Mouse (Mus musculus): ENCODE results near the gene Wfdc13. TPM values are rescaled to one million over a fixed set of nuclear protein-coding genes. Genes with fewer than 3 reads are reported as not detected.

The Wfdc13 gene
- polyA plus RNA-seq, 1 experiment from 2014 or later: 0.21 TPM

GRCm38 (mm10) chr2:164670938-164671337, 14.0 kb upstream of the Wfdc13 start:
- 14% methylated on average over 1 of the region's 1 CpGs for WGBS

DNA sequence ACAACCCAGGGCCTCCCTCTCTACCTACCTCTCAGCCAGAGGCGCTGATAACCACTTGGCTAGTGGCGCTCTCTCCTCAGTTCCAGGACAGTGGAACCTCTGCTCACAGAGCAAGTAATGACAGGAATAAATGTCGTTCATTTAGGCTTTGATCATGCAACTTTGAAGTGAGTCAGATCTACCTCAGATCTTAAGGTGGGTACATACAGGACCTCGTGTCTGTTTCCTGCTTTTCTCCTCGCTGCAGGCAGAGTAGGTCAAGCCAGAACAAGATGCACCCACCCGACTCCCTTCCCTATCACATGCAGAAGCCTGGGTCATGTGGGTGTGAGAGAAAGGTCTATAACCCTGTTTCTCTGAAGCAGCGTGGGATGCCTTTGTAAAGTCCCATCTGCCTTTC, 10.9 kb upstream of the Wfdc13 start, which contains the start of gene Wfdc11:
Gene Wfdc11 (minus strand): TSS at position 101 of the 400 bp plus-strand sequence.
- no peak for DNase-seq (ENCODE audit: low spot score)
- Histone ChIP-seq H3K4me1 (ENCODE audit: control insufficient read depth, insufficient read depth, low read length) (no peaks in the 10 kb centered on the region), H3K9me3 (ENCODE audit: control insufficient read depth, low read length) (no peaks in the 10 kb centered on the region), H3K9ac (ENCODE audit: low read depth, low read length) (no peak within 1 kb of the TSS), H3K27ac (replicated peaks; ENCODE audit: low read depth, low read length) (no peak within 1 kb of the TSS), H3K4me3 (ENCODE audit: low read depth, low read length) (no peak within 1 kb of the TSS), H3K4me2 (ENCODE audit: low read depth, low read length) (no peak within 1 kb of the TSS), H3K36me3 (ENCODE audit: control insufficient read depth, insufficient read depth, low read length) (no peaks in the 10 kb centered on the region), H3K27me3 (replicated peaks; ENCODE audit: control insufficient read depth, insufficient read depth, low read length) (no peaks in the 10 kb centered on the region)
- ATAC-seq (ENCODE audit: low read depth): no peak
- WGBS: 80% methylated on average over 7 of the region's 7 CpGs

More at GRCm38 (mm10) chr2:164670938-164671337, 14.0 kb upstream of the Wfdc13 start:
- H3K36me3 ChIP-seq (ENCODE audit: control insufficient read depth, insufficient read depth, low read length): no peaks in the 10 kb centered on the region
- no peak overlapping the region for H3K27ac ChIP-seq (replicated peaks; ENCODE audit: low read depth, low read length)
- ATAC-seq (ENCODE audit: low read depth): no peak
- no peaks in the 10 kb centered on the region for H3K4me1 ChIP-seq (ENCODE audit: control insufficient read depth, insufficient read depth, low read length)
- H3K4me2 ChIP-seq (ENCODE audit: low read depth, low read length): no peak overlapping the region
- no peaks in the 10 kb centered on the region for H3K9me3 ChIP-seq (ENCODE audit: control insufficient read depth, low read length)
- H3K4me3 ChIP-seq (ENCODE audit: low read depth, low read length): no peak overlapping the region
- H3K27me3 ChIP-seq (replicated peaks; ENCODE audit: control insufficient read depth, insufficient read depth, low read length): no peaks in the 10 kb centered on the region
- H3K9ac ChIP-seq (ENCODE audit: low read depth, low read length): no peak overlapping the region
- DNase-seq (ENCODE audit: low spot score): no peak

- Histone ChIP-seq H3K36me3 (ENCODE audit: control insufficient read depth, insufficient read depth, low read length) (no peaks in the 10 kb centered on the region), H3K4me1 (ENCODE audit: control insufficient read depth, insufficient read depth, low read length) (no peaks in the 10 kb centered on the region), H3K9ac (ENCODE audit: low read depth, low read length) (no peak overlapping the region), H3K9me3 (ENCODE audit: control insufficient read depth, low read length) (no peaks in the 10 kb centered on the region), H3K27me3 (replicated peaks; ENCODE audit: control insufficient read depth, insufficient read depth, low read length) (no peaks in the 10 kb centered on the region), H3K27ac (replicated peaks; ENCODE audit: low read depth, low read length) (no peak overlapping the region), H3K4me3 (ENCODE audit: low read depth, low read length) (no peak overlapping the region), H3K4me2 (ENCODE audit: low read depth, low read length) (no peak overlapping the region)
- DNase-seq (ENCODE audit: low spot score) (no peak), ATAC-seq (ENCODE audit: low read depth) (no peak)
- WGBS: 80% methylated on average over 7 of the region's 7 CpGs
Measured at GRCm38 (mm10) chr2:164676103-164676502, 8.8 kb upstream of the Wfdc13 start.

DNA sequence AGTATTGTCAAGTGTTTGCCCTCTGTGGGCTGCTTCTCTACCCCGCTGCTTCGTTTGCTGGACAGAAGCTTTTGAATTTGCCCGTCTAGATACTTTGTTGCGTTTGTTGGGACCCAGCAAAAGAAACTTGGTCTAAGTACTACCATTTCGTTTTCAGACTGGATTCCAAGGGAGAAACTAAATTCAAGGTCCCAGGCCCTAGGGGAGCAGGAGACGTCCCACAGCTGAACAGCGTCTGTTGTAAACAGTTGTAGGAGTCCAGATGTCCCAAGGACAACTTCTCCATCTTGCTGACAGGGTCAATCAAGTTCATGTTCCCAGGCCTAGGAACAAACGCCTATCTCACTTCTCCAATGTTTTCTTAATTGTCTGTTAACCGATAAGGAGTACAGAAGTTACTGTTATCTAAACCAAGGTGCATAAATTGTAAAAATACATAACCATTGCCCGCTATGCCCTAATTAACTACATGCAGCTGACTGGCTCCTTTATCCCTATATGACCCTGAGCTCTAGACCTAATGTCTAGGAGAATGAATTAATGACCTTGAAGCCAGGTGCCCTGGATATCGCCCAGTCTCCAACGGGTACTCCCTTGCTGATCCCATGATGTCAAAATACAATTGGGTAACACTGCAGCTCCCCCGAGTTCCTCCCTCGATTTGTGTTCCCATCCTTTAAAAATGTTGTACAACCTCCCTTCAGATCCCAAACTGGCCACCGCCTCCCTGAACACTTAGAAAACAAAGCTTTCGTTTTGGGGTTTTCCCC, 7.8 kb upstream of the Wfdc13 start:
- no peak for ATAC-seq (ENCODE audit: low read depth)

DNA sequence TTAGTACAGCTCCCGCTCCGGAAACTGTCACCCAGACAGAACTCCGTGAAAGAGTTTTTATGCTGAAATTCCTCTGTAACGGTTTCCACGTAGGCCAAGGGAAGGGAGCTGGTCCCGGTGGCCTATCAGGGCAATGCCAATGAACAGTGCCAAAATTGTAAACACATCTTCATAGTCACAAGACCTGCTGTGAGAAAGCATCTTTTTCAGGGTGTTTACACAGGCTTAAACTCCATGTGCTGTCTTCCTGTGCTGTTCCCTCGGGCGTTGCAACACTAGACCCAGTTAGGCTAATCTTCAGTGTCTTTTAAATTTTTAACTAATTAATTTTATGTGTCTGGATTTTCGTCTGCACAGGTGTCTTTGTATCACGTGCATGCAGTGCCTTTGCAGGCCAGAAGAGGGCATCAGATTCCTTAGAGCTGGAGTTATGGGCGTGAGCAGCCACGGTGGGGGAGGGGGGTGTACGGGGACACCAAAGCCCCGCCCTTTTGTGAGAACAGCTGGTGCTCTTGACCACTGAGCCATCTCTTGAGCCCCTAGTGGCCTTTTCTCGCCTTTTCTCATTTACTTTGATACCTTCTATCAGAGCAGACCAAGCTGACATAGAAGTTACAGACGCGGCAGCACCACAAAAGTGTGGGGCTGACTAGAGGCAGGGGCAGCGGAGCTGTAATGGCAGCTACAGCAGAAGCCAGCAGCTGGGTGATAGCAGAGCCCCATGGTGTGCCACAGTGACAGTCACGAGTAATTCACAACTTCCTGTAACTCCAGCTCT, 5.9 kb upstream of the Wfdc13 start:
- 19% methylated on average over 19 of the region's 19 CpGs for WGBS
- no peaks in the 10 kb centered on the region for H3K27me3 ChIP-seq (replicated peaks; ENCODE audit: control insufficient read depth, insufficient read depth, low read length)
- no peak overlapping the region for H3K27ac ChIP-seq (replicated peaks; ENCODE audit: low read depth, low read length)
- peak overlapping the region; percentile 47 for H3K4me2 ChIP-seq (ENCODE audit: low read depth, low read length)
- H3K4me3 ChIP-seq (ENCODE audit: low read depth, low read length): peak overlapping the region; percentile 28
- peak; percentile 68; the same call in 1 of the 2 replicates for ATAC-seq (ENCODE audit: low read depth)
- H3K9me3 ChIP-seq (ENCODE audit: control insufficient read depth, low read length): no peaks in the 10 kb centered on the region
- H3K4me1 ChIP-seq (ENCODE audit: control insufficient read depth, insufficient read depth, low read length): no peaks in the 10 kb centered on the region
- peak; percentile 84 for DNase-seq (ENCODE audit: low spot score)
- no peak overlapping the region for H3K9ac ChIP-seq (ENCODE audit: low read depth, low read length)
- H3K36me3 ChIP-seq (ENCODE audit: control insufficient read depth, insufficient read depth, low read length): no peaks in the 10 kb centered on the region

More for the DNA sequence above, 7.8 kb upstream of the Wfdc13 start:
- H3K27me3 ChIP-seq (replicated peaks; ENCODE audit: control insufficient read depth, insufficient read depth, low read length): no peaks in the 10 kb centered on the region
- H3K4me1 ChIP-seq (ENCODE audit: control insufficient read depth, insufficient read depth, low read length): no peaks in the 10 kb centered on the region
- no peak for DNase-seq (ENCODE audit: low spot score)
- H3K27ac ChIP-seq (replicated peaks; ENCODE audit: low read depth, low read length): no peak overlapping the region
- no peaks in the 10 kb centered on the region for H3K36me3 ChIP-seq (ENCODE audit: control insufficient read depth, insufficient read depth, low read length)
- no peak overlapping the region for H3K4me2 ChIP-seq (ENCODE audit: low read depth, low read length)
- H3K9me3 ChIP-seq (ENCODE audit: control insufficient read depth, low read length): no peaks in the 10 kb centered on the region
- 77% methylated on average over 16 of the region's 16 CpGs for WGBS
- H3K9ac ChIP-seq (ENCODE audit: low read depth, low read length): no peak overlapping the region
- no peak overlapping the region for H3K4me3 ChIP-seq (ENCODE audit: low read depth, low read length)

DNA sequence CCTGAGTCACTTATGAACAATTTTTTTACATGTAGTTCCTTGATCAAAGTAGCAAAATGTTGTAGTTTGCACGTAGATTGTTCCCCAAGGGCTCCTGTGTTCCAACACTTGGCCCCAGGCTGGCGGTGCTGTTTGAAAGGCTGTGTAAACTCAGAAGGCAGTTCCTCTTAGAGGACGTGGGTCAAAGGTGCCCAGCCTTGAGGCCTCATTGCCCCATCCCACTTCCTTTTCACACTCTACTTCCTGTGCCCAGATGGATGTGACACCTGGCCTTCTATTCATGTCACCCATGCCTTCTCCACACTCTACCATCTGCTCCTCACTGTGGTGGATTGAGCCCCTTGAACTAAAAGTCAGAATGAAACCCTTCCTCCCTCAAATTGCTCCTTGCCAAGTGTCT, 5.0 kb upstream of the Wfdc13 start:
- H3K4me2 ChIP-seq (ENCODE audit: low read depth, low read length): no peak overlapping the region
- no peaks in the 10 kb centered on the region for H3K9me3 ChIP-seq (ENCODE audit: control insufficient read depth, low read length)
- no peak overlapping the region for H3K27ac ChIP-seq (replicated peaks; ENCODE audit: low read depth, low read length)
- H3K9ac ChIP-seq (ENCODE audit: low read depth, low read length): no peak overlapping the region
- ATAC-seq (ENCODE audit: low read depth): no peak
- H3K27me3 ChIP-seq (replicated peaks; ENCODE audit: control insufficient read depth, insufficient read depth, low read length): no peaks in the 10 kb centered on the region
- WGBS: 26% methylated on average over 3 of the region's 3 CpGs
- no peaks in the 10 kb centered on the region for H3K36me3 ChIP-seq (ENCODE audit: control insufficient read depth, insufficient read depth, low read length)
- DNase-seq (ENCODE audit: low spot score): no peak
- H3K4me1 ChIP-seq (ENCODE audit: control insufficient read depth, insufficient read depth, low read length): no peaks in the 10 kb centered on the region
- H3K4me3 ChIP-seq (ENCODE audit: low read depth, low read length): no peak overlapping the region

DNA sequence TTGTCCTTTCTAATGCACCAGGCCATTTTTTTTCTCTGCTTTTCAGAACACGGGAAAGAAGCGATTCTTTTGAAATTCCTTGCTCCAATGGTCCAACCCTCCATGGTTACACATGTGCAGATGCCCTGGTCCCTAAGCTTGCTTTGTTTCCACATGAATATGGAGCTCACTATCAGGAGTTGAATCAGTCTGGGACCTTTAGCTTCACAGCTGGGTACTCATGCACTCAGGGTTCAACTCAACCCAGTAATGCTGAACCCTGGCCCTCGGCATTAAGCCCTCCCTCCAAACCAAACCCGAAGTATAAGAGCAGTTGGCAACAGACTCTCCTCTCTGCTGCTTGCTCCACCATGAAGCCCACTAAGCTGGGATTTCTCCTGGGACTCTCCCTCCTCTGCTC, 13.3 kb downstream of the Wfdc13 start, which contains the start of gene Spint4:
Gene Spint4 (plus strand): TSS at position 301 of the 400 bp plus-strand sequence.
- no peak within 1 kb of the TSS for H3K4me2 ChIP-seq (ENCODE audit: low read depth, low read length)
- no peak within 1 kb of the TSS for H3K4me3 ChIP-seq (ENCODE audit: low read depth, low read length)
- H3K27me3 ChIP-seq (replicated peaks; ENCODE audit: control insufficient read depth, insufficient read depth, low read length): no peaks in the 10 kb centered on the region
- H3K9ac ChIP-seq (ENCODE audit: low read depth, low read length): no peak within 1 kb of the TSS
- H3K36me3 ChIP-seq (ENCODE audit: control insufficient read depth, insufficient read depth, low read length): no peaks in the 10 kb centered on the region
- H3K9me3 ChIP-seq (ENCODE audit: control insufficient read depth, low read length): no peaks in the 10 kb centered on the region
- no peak within 1 kb of the TSS for H3K27ac ChIP-seq (replicated peaks; ENCODE audit: low read depth, low read length)
- DNase-seq (ENCODE audit: low spot score) (no peak), ATAC-seq (ENCODE audit: low read depth) (no peak)
- no peaks in the 10 kb centered on the region for H3K4me1 ChIP-seq (ENCODE audit: control insufficient read depth, insufficient read depth, low read length)
- WGBS: 83% methylated on average over 4 of the region's 4 CpGs

GRCm38 (mm10) chr2:164700959-164701358, 16.1 kb downstream of the Wfdc13 start:
- Histone ChIP-seq H3K27me3 (replicated peaks; ENCODE audit: control insufficient read depth, insufficient read depth, low read length) (no peaks in the 10 kb centered on the region), H3K36me3 (ENCODE audit: control insufficient read depth, insufficient read depth, low read length) (no peaks in the 10 kb centered on the region), H3K4me2 (ENCODE audit: low read depth, low read length) (no peak overlapping the region), H3K9ac (ENCODE audit: low read depth, low read length) (no peak overlapping the region), H3K4me1 (ENCODE audit: control insufficient read depth, insufficient read depth, low read length) (no peaks in the 10 kb centered on the region), H3K27ac (replicated peaks; ENCODE audit: low read depth, low read length) (no peak overlapping the region), H3K9me3 (ENCODE audit: control insufficient read depth, low read length) (no peaks in the 10 kb centered on the region), H3K4me3 (ENCODE audit: low read depth, low read length) (no peak overlapping the region)
- WGBS: 68% methylated on average over 5 of the region's 5 CpGs
- DNase-seq (ENCODE audit: low spot score) (peak; percentile 48), ATAC-seq (ENCODE audit: low read depth) (peak; percentile 53; the same call in 1 of the 2 replicates)

Data from embryonic facial prominence, embryonic 14.5 days (tissue).